Mouse (Mus musculus) kidney, adult 2 months (tissue): ENCODE measurements around the gene 1700037H04Rik. TPM values are rescaled to one million over a fixed set of nuclear protein-coding genes. Genes with fewer than 3 reads are reported as not detected.
A peak's percentile ranks its signal among the peaks of the same experiment; 100 is the strongest.

Source experiments
- DNase-seq: peaks from one replicate; pipeline ENCODE4 v3.0.0; 2021
- H3K27ac ChIP-seq: fragments of 200-500 bp; 2 replicates; pipeline ENCODE4 v1.5.1; 2012; ENCODE audit warnings: low read depth, low read length, control low read depth, inconsistent platforms; ENCODE audit not compliant: insufficient read depth
- H3K27me3 ChIP-seq: fragments of 200-500 bp; replicated peaks from 2 replicates; pipeline ENCODE4 v1.6.1; 2012; ENCODE audit warnings: mild to moderate bottlenecking, moderate library complexity, low read length, inconsistent platforms; ENCODE audit not compliant: control insufficient read depth, insufficient read depth
- H3K36me3 ChIP-seq: fragments of 200-500 bp; 2 replicates; pipeline ENCODE4 v1.6.1; 2012; ENCODE audit warnings: mild to moderate bottlenecking, moderate library complexity, low read length, inconsistent platforms; ENCODE audit not compliant: control insufficient read depth, insufficient read depth
- H3K4me1 ChIP-seq: fragments of 200-500 bp; 2 replicates; pipeline ENCODE4 v1.6.1; 2011; ENCODE audit warnings: low read length; ENCODE audit not compliant: control insufficient read depth, insufficient read depth
- H3K4me3 ChIP-seq: fragments of 200-500 bp; 2 replicates; pipeline ENCODE4 v1.5.1; 2011; ENCODE audit warnings: mild to moderate bottlenecking, low read depth, low read length, control low read depth; ENCODE audit not compliant: insufficient read depth
- CTCF ChIP-seq: fragments of 200-500 bp; conservative IDR thresholded peaks from 2 replicates; pipeline ENCODE4 v1.5.1; 2011; ENCODE audit warnings: low read depth, mild to moderate bottlenecking, control low read depth, low read length, moderate library complexity, mixed read lengths; ENCODE audit not compliant: insufficient read depth, insufficient read length
- POLR2A ChIP-seq: fragments of 200-500 bp; IDR thresholded peaks from one replicate; pipeline ENCODE4 v1.6.1; 2011; ENCODE audit warnings: low read depth, low read length, control low read depth
- WGBS: fragments of 180-500 bp; shearing (Covaris S2); methylation state at CpG from one replicate; pipeline ENCODE4 v1.1.7; 2018; 5-methylcytosine and 5-hydroxymethylcytosine counted together
- polyA plus RNA-seq: library from polyadenylated mRNA; depleted of rRNA; stranded (reverse); fragments of >200 nt; gene quantifications from 2 replicates; pipeline ENCODE4 v1.2.3, GENCODE M21; 2012

1700037H04Rik gene
- polyA plus RNA-seq, 1 experiment = 112 TPM

- TF ChIP-seq POLR2A = no peak
- no peak for TF ChIP-seq CTCF
- under 1% methylated on average over 67 of the region's 67 CpGs for WGBS
- H3K4me3 ChIP-seq = peak overlapping the region; percentile 72
- peak; percentile 65 for DNase-seq
- H3K27me3 ChIP-seq = no peaks in the 10 kb centered on the region
- H3K36me3 ChIP-seq = no peaks in the 10 kb centered on the region
- peaks cover 37% of the 10 kb centered on the region for H3K4me1 ChIP-seq
- peak overlapping the region; percentile 82 for H3K27ac ChIP-seq
Measured at GRCm38 (mm10) chr2:131179246-131179886, 19.5 kb upstream of the 1700037H04Rik start.

DNA sequence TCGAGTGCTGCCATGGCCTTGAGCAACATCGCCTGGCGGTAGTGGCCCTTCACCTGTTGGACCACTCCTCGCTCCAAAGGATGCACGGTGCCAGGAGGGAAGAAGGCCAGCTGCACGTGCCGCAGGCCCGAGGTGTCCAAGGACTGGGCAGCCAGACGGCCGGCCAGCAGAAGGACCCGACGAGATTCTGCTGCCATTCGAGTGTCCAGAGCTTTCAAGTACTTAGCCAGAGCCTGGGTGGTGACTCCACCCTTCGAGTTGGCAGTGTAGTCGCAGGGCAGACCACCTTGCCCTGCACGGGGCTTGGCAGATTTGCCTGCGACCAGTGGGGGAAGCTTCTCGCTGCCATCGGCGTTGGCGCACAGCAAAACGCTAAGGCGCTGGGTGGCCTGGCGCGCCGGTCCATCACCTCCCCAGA is 19.0 kb upstream of the 1700037H04Rik start:
- DNase-seq = peak; percentile 58
- WGBS = 13% methylated on average over 26 of the region's 26 CpGs

GRCm38 (mm10) chr2:131177932-131178331 is 18.1 kb upstream of the 1700037H04Rik start:
- peak; percentile 51 for DNase-seq
- Histone ChIP-seq H3K4me3 (peak overlapping the region; percentile 72), H3K27me3 (no peaks in the 10 kb centered on the region), H3K36me3 (no peaks in the 10 kb centered on the region), H3K27ac (peak overlapping the region; percentile 82), H3K4me1 (peaks cover 37% of the 10 kb centered on the region)
- 29% methylated on average over 9 of the region's 9 CpGs for WGBS
- TF ChIP-seq CTCF (no peak), POLR2A (no peak)

More for the DNA sequence above, 19.0 kb upstream of the 1700037H04Rik start:
- no peak for TF ChIP-seq CTCF
- TF ChIP-seq POLR2A = no peak
- H3K27ac ChIP-seq = peak overlapping the region; percentile 82
- no peaks in the 10 kb centered on the region for H3K36me3 ChIP-seq
- H3K4me1 ChIP-seq = peaks cover 37% of the 10 kb centered on the region
- H3K4me3 ChIP-seq = peak overlapping the region; percentile 72
- H3K27me3 ChIP-seq = no peaks in the 10 kb centered on the region

GRCm38 (mm10) chr2:131176491-131176890 is 16.6 kb upstream of the 1700037H04Rik start:
- H3K4me3 ChIP-seq = no peak overlapping the region
- H3K36me3 ChIP-seq = no peaks in the 10 kb centered on the region
- H3K27ac ChIP-seq = peak overlapping the region; percentile 92
- peak; percentile 93 for DNase-seq
- no peaks in the 10 kb centered on the region for H3K27me3 ChIP-seq
- TF ChIP-seq POLR2A = no peak
- TF ChIP-seq CTCF = no peak
- WGBS = 25% methylated on average over 5 of the region's 5 CpGs
- peaks cover 37% of the 10 kb centered on the region for H3K4me1 ChIP-seq

DNA sequence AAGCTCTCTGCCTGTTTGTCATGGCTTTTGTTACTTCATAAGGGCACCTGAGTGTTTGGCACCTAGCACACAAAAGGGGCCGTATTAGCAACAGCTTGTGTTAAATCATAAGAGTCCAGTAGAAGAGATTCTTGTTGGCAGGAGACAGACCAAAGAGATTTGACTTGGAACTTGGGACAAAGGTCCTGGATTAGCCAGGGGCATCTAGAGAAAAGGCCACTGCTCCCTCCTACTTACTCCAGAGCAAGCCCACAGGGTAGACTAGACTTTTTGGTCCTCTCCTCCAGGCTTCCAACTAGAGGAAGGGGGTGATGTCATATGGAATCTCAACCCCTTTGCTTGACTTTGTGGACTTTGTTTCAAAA is 16.0 kb upstream of the 1700037H04Rik start:
- no peak overlapping the region for H3K4me3 ChIP-seq
- H3K4me1 ChIP-seq = peaks cover 37% of the 10 kb centered on the region
- TF ChIP-seq POLR2A (no peak), CTCF (no peak)
- no peaks in the 10 kb centered on the region for H3K36me3 ChIP-seq
- DNase-seq = peak; percentile 77
- H3K27me3 ChIP-seq = no peaks in the 10 kb centered on the region
- 53% methylated on average over 1 of the region's 1 CpGs for WGBS
- peak overlapping the region; percentile 92 for H3K27ac ChIP-seq

- WGBS = 34% methylated on average over 3 of the region's 3 CpGs
- no peaks in the 10 kb centered on the region for H3K27me3 ChIP-seq
- H3K4me3 ChIP-seq = no peak overlapping the region
- H3K27ac ChIP-seq = peak overlapping the region; percentile 92
- peaks cover 37% of the 10 kb centered on the region for H3K4me1 ChIP-seq
- TF ChIP-seq CTCF = no peak
- no peak for TF ChIP-seq POLR2A
- no peaks in the 10 kb centered on the region for H3K36me3 ChIP-seq
- DNase-seq = peak; percentile 76
Measured at GRCm38 (mm10) chr2:131175286-131175944, 15.5 kb upstream of the 1700037H04Rik start.

GRCm38 (mm10) chr2:131174700-131175099 is 14.8 kb upstream of the 1700037H04Rik start:
- H3K27ac ChIP-seq = peak overlapping the region; percentile 92
- WGBS = 4% methylated on average over 11 of the region's 11 CpGs
- DNase-seq = peak; percentile 89
- no peak for TF ChIP-seq POLR2A
- TF ChIP-seq CTCF = no peak
- H3K4me1 ChIP-seq = peaks cover 37% of the 10 kb centered on the region
- no peaks in the 10 kb centered on the region for H3K36me3 ChIP-seq
- H3K27me3 ChIP-seq = no peaks in the 10 kb centered on the region
- peak overlapping the region; percentile 39; the same call in 1 of the 2 replicates for H3K4me3 ChIP-seq
